Mouse (Mus musculus): Measurements from ENCODE around the gene Spon1. TPM values are rescaled to one million over a fixed set of nuclear protein-coding genes. Genes with fewer than 3 reads are reported as not detected.

Gene Spon1
- total and polyA plus RNA-seq, 3 experiments: not detected

DNA sequence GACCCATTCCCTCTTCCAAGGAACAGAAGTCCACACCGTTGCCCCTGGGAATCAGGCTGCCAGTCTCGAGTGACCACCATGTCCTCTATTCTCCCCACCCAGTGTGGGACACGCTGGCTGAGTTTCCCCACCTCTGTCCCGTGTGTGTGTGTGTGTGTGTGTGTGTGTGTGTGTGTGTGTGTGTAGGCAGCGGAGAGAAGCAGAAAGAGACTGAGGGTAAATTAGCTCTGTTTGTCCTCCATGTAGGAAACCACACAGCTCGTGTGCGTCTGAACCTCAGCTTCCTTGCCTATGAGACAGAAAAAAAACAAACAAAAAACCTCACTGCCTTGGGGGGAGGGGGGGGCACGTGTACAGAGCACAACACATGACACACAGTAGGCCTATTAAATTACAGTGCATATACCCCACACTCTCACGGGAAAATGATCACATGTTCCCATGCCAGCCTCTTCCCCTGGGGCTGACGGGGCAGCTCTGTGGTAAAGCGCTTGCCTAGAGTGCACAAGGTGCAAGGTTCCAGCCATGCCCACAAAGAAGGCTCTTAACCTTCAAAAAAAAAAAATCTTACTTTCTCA is 303.2 kb downstream of the Spon1 start:
- no peak overlapping the region for H3K27ac ChIP-seq (ENCODE audit: insufficient read depth, low read depth)
- dilution Hi-C loops (cut with MboI; ENCODE audit: extremely low pct_ligation_motif_present, extremely low pct_unique_long_range_greater_than_20kb, low sequenced_read_pairs): no loop called here

DNA sequence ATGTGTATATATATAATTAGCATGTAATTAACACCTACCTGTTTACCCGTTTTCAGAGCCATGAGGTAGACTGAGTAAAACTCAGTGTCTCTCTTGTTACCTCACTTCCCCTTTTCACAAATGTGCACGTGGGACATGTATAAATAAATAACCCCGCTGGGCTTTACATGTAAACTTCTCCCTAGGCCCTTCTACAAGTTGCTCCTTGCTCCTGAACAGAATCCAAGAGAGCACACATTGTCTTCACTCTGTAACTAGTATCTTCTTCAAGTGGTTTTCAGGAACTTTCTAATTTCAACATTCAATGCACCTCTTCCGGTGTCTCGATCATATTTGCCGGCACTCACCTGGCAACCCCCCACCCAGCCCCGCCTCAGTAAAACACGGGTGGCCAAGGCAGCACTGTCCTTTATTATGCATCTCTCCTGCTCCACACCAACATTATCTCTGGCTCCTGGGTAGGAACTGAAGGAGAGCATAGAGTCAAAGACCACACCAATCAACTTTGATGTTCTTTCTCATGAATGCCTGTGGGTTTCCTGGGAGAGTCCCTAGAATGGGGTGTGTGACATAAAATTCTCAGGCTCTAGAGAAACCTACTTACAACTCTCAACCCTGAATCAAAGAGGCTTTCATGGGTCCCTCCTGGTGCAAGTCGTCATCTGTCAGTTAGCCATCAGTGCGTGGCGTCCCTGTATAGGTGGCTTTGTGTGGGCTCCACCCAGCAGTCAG is 304.1 kb downstream of the Spon1 start:
- Histone ChIP-seq H3K79me2 (replicated peaks; ENCODE audit: control insufficient read depth, extremely low read depth, insufficient read depth, poor library complexity, severe bottlenecking) (no peaks in the 10 kb centered on the region), H3K27ac (ENCODE audit: insufficient read depth, low read depth) (no peak overlapping the region), H3K9ac (ENCODE audit: insufficient read depth, low read depth) (no peak overlapping the region; the same call in 1 of the 2 replicates), H3K4me1 (ENCODE audit: control insufficient read depth in 1 of 2, insufficient read depth in 2 of 2) (peaks cover 13 to 59% of the 10 kb centered on the region in 2 experiments), H3K4me2 (ENCODE audit: insufficient read depth, low read depth, poor library complexity, severe bottlenecking) (peak overlapping the region; percentile 33), H3K4me3 (replicated peaks in 1 of 3; ENCODE audit: low read depth in 2 of 3, low read length in 2 of 3, poor library complexity in 1 of 3) (peak overlapping the region in 2 of 3 experiments; percentile 9 to 17), H3K9me3 (replicated peaks; ENCODE audit: low read length) (peaks cover 2% of the 10 kb centered on the region), H3K27me3 (replicated peaks) (no peaks in the 10 kb centered on the region), H3K36me3 (replicated peaks in 1 of 2; ENCODE audit: control insufficient read depth in 1 of 2, insufficient read depth in 1 of 2, low read length in 1 of 2) (peaks cover 0 to 3% of the 10 kb centered on the region in 2 experiments)
- in situ Hi-C loops (cut with MboI; ENCODE audit: low pct_ligation_motif_present, low pct_unique_long_range_greater_than_20kb, low sequenced_read_pairs): loop anchor here (5.0 to 25.0 kb wide), 2 partner anchors 142 to 567 kb away; partner anchors contain the start of gene Calca
- DNase-seq (ENCODE audit: extremely low read depth): peak; percentile 44
- dilution Hi-C loops (cut with MboI; ENCODE audit: extremely low pct_ligation_motif_present, extremely low pct_unique_long_range_greater_than_20kb, low sequenced_read_pairs): no loop called here
- no peak for TF ChIP-seq ZMIZ1 (IDR thresholded peaks at IDR 0.05; ENCODE audit: low read depth, low read length)
- TF ChIP-seq JUN (IDR thresholded peaks at IDR 0.05; ENCODE audit: insufficient read depth, low read depth, low read length): no peak
- peak; percentile 64 for TF ChIP-seq MAX (IDR thresholded peaks at IDR 0.05; ENCODE audit: low read length)
- TF ChIP-seq E2F4 (IDR thresholded peaks at IDR 0.05; ENCODE audit: insufficient replicate concordance, low read depth, low read length): no peak
- no peak for TF ChIP-seq NRF1 (IDR thresholded peaks at IDR 0.05; ENCODE audit: low read depth, low read length)
- 0 out of 2 replicates have a peak, but pooled peaks have one; percentile 2 for TF ChIP-seq USF1 (IDR thresholded peaks at IDR 0.05; ENCODE audit: low read depth, low read length)
- no peak for TF ChIP-seq JUND (conservative IDR thresholded peaks at IDR 0.05; ENCODE audit: low read depth, low read length)
- TF ChIP-seq NELFE (IDR thresholded peaks at IDR 0.05; ENCODE audit: low read depth, low read length): no peak
- TF ChIP-seq BHLHE40 (IDR thresholded peaks at IDR 0.05; ENCODE audit: low read depth, low read length): peak; percentile 87
- TF ChIP-seq MYC (IDR thresholded peaks at IDR 0.05; ENCODE audit: low read depth, low read length): peak; percentile 46; the same call in 1 of the 2 replicates

More for the DNA sequence above, 303.2 kb downstream of the Spon1 start:
- H3K9me3 ChIP-seq (replicated peaks; ENCODE audit: low read length): peaks cover 2% of the 10 kb centered on the region
- in situ Hi-C loops (cut with MboI; ENCODE audit: low pct_ligation_motif_present, low pct_unique_long_range_greater_than_20kb, low sequenced_read_pairs): loop anchor here (5.0 to 25.0 kb wide), 2 partner anchors 143 to 568 kb away; partner anchors contain the start of gene Calca
- peaks cover 0 to 4% of the 10 kb centered on the region in 2 experiments for H3K36me3 ChIP-seq (replicated peaks in 1 of 2; ENCODE audit: control insufficient read depth in 1 of 2, insufficient read depth in 1 of 2, low read length in 1 of 2)
- no peak overlapping the region for H3K4me2 ChIP-seq (ENCODE audit: insufficient read depth, low read depth, poor library complexity, severe bottlenecking)
- peak; percentile 29 for DNase-seq (ENCODE audit: extremely low read depth)
- no peaks in the 10 kb centered on the region for H3K27me3 ChIP-seq (replicated peaks)
- no peak for TF ChIP-seq RCOR1 (conservative IDR thresholded peaks at IDR 0.05; ENCODE audit: low read depth, low read length)
- no peak for TF ChIP-seq POLR2A (IDR thresholded peaks at IDR 0.05; ENCODE audit: low read depth, low read length)
- no peak for TF ChIP-seq HCFC1 (IDR thresholded peaks at IDR 0.05; ENCODE audit: low read depth, low read length)
- TF ChIP-seq BHLHE40 (IDR thresholded peaks at IDR 0.05; ENCODE audit: low read depth, low read length): peak; percentile 76
- no peak for TF ChIP-seq SMC3 (IDR thresholded peaks at IDR 0.05; ENCODE audit: low read depth, low read length)
- peak; percentile 26; the same call in 1 of the 2 replicates for TF ChIP-seq ZNF384 (IDR thresholded peaks at IDR 0.05; ENCODE audit: low read depth, low read length)
- peak; percentile 66 for TF ChIP-seq ZKSCAN1 (IDR thresholded peaks at IDR 0.05; ENCODE audit: borderline replicate concordance, low read depth, low read length)
- no peak overlapping the region for H3K4me3 ChIP-seq (replicated peaks in 1 of 3; ENCODE audit: low read depth in 2 of 3, low read length in 2 of 3, poor library complexity in 1 of 3)
- no peaks in the 10 kb centered on the region for H3K79me2 ChIP-seq (replicated peaks; ENCODE audit: control insufficient read depth, extremely low read depth, insufficient read depth, poor library complexity, severe bottlenecking)
- H3K4me1 ChIP-seq (ENCODE audit: control insufficient read depth in 1 of 2, insufficient read depth in 2 of 2): peaks cover 13 to 59% of the 10 kb centered on the region in 2 experiments
- H3K9ac ChIP-seq (ENCODE audit: insufficient read depth, low read depth): no peak overlapping the region
